Mouse (Mus musculus) megakaryocyte, embryonic 14.5 days (primary cell): ENCODE measurements around the gene Slc47a2.

ENCODE experiments used
- FLI1 ChIP-seq: IDR thresholded peaks from 2 replicates; pipeline ENCODE4 v1.6.1; 2012; ENCODE audit warnings: low read length, inconsistent platforms, mixed read lengths
- GATA1 ChIP-seq: IDR thresholded peaks from 3 replicates; pipeline ENCODE4 v1.6.1; 2012; ENCODE audit warnings: mixed read lengths, low read length, inconsistent platforms, borderline replicate concordance

DNA sequence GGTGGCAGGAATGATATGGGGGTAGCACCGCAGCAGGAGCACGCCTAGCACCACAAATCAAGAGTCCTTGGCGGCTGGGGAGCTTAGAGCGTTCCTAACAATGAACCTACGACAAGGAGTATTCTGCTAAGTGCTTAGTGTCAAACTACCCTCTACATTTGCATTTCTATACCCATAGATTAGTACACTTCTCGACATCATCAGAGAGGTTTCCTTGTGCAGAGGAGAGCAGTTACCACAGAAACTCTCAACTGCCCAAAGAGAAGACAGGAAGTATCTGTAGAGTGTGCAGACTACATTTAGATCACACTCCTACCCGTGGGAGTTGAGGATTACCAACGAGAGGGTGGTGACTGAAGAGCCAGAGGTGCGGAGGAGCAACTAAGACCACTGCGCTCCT lies 90.9 kb downstream of the Slc47a2 start:
- TF ChIP-seq GATA1: no peak
- TF ChIP-seq FLI1: no peak
